Mouse (Mus musculus) embryo, embryonic 9.5 days (tissue): ENCODE results near the gene 6330409D20Rik.
A peak's percentile ranks its signal among the peaks of the same experiment; 100 is the strongest.

Source experiments
- DNase-seq: peaks from one replicate; pipeline ENCODE4 v3.0.0-alpha.2; 2017; ENCODE audit errors: extremely low spot score

The 6330409D20Rik gene

DNA sequence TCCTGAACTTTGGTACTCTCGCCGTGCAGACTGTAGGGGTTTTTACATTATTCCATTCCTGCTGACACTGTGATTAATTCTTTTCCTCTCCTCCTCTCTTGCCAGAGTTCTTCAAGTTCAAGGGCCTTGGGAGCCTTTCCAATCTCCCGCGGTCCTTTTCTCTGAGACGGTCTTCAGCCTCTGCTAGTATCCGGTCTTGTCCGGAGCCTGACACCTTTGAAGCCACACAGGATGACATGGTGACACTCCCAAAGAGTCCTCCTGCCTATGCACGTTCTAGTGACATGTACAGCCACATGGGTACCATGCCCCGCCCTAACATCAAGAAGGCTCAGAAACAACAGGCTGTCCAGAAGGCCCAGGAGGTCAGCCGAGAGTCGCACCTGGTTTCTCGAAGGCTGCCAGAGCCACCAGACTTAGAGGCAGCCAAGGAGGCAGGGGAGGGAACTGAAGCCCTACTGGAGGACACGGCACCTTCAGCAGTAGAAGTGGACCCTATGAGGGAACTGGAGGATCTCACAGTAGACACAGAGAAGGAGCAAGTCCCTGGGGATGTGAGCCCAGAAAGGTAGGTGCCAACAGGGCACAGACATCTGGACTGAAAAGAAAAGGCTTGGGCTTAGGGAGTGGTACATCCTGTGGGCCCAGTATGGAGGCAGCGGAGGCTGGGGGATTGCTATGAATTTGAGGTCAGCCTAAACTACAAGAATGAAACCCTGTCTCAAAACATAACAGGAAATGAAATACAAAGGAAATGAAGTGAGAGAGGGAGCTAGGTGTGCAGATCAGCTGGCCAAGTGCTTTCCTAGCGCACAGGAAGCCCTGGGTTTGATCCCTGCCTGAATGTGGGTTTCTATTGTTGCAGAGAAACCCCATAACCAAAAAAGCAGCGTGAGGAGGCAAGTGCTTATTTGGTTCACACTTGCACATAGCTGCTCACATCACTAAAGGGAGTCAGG is 15.7 kb downstream of the 6330409D20Rik start:
- DNase-seq, result no peak

DNA sequence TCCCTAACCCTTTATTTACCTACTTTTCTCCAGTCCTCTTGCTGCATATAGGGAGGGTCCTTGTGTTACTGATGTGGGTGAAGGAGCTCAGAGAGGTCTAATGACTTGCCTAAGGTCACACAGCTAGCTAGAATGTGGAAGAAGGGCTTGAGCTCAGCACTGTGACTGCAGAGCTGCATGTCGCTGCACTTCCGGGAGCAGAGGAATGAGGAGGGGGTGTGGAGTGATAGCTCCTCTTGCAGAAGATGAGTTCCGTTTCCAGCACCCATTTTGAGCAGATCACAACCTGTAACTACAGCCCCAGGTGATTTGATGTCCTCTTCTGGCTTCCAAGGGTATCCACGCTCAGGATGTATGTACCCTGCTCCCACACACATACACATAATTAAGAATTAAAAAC is 16.7 kb downstream of the 6330409D20Rik start:
- no peak for DNase-seq

DNA sequence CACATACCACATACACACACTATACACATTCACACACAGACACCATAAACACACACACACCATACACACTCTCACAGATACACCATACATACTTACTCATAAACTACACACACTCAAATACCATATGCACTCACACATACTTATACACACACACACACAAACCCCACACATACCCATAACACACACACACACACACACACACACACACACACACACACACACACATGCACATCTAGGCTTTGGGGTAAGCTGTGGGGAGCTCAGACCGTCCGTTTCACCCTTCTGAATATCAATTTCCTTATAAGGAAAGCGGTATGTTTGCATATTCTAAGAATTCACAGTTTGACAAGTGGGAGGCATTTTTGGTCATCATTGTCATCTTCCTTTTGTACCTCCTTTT is 18.2 kb downstream of the 6330409D20Rik start:
- DNase-seq, result no peak

DNA sequence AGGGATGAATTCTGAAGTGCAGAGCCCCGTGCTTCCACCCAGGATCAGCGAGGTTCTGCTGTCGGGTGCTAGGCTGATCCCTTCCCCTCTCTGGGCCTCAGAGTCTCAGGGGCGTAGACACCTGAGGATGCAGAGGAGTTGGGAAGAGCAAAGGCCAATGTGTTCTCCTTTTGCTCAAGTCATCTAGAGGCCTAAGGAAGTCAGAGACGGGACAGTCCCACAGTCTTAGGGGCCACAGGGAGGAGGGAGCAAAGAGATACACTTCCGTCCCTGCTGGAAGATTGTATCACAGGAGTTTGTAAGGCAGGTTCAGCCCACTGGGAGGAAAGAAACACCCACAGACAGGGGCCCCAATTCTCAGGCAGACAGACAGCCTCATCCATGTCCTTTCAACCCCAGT is 18.8 kb downstream of the 6330409D20Rik start:
- no peak for DNase-seq

DNA sequence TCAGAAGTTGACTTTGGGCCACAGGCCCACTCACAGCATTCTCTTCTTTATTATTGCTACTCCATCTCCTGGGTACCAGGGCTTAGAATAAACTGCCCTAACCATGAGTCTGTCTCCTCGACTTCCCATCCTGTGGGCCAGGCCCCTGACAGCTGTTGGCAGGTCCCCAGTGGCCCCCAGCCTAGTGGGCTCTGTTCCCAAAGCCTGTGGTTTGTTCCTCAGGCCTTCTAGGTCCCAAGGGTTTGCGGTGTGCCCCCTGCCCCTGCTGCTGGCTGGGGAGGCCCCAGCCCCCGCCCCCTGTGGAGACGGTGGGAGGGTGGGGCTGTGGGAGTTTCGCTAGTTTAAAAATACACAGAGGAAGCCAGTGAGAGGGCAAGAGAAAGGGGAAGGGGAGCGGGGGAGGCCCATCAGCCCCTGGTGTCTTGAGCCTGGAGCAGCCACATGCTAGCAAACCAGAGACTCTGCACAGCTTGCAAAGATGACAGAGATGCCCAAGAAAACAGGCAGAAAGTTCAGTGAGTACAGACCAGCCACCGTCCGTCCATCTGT is 20.1 kb downstream of the 6330409D20Rik start, which contains the start of gene Sh2d3c:
Gene Sh2d3c, plus strand, starts transcription at position 375 of the 549 bp plus-strand sequence.
- DNase-seq, result no peak

DNA sequence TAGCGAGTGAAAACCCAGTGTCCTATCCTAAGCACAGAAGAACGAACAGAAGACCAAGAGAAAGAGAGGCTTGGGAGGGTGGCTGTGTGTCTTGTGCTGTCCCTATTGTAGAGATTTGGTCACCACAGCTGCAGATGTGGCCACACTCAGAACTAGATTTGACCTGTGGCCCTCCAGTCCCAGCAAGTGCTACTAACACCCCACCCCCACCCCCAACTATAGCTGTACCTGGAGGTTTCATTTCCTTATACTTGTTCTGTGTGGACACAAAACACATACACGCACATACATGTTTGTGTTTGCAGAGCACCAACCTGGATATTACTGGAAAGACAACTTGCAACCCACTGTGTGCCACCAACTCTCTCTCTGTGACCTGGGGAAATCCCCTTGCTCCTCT is 20.8 kb downstream of the 6330409D20Rik start:
- DNase-seq, result no peak

DNA sequence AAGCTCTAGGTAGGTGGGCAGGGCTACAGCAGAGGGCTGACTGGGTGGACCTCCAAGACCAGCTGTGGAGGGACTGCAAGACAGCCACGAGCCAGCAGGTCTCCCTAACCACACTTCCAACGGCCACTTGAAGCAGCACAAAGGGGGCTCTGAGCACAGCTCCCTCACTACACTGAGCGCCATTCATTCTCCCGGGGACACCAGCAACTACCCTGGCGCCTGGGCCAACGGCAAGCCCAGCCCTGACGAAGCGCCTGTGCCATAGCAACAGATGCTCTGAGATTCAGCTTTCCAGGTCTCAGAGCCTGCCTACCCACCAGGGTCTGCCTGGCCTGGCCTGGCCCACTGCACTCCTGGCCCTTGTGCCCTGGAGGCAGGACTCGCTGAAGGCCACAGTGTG is 22.1 kb downstream of the 6330409D20Rik start:
- no peak for DNase-seq

DNA sequence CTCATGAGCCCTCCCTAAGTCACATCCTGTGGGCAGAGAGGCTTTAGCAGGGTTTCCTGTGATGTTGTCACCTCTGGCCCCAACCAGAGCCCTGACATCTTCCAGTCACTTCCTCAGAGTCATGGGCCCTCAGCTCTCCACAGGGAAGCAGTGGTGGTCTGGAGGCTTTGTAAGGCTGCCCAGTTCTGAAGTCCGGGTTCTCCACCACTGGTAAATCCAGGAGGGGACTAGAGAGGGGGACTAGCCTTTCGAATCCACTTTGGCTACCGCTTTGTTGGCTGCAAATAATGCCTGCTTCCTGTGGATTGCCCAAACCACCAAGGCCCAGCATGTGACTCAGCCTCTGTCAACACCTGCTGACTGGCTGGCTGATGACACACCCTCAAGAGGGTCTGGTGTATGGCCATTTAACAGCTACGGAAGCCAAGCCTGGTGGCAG is 25.8 kb downstream of the 6330409D20Rik start:
- DNase-seq, result no peak

DNA sequence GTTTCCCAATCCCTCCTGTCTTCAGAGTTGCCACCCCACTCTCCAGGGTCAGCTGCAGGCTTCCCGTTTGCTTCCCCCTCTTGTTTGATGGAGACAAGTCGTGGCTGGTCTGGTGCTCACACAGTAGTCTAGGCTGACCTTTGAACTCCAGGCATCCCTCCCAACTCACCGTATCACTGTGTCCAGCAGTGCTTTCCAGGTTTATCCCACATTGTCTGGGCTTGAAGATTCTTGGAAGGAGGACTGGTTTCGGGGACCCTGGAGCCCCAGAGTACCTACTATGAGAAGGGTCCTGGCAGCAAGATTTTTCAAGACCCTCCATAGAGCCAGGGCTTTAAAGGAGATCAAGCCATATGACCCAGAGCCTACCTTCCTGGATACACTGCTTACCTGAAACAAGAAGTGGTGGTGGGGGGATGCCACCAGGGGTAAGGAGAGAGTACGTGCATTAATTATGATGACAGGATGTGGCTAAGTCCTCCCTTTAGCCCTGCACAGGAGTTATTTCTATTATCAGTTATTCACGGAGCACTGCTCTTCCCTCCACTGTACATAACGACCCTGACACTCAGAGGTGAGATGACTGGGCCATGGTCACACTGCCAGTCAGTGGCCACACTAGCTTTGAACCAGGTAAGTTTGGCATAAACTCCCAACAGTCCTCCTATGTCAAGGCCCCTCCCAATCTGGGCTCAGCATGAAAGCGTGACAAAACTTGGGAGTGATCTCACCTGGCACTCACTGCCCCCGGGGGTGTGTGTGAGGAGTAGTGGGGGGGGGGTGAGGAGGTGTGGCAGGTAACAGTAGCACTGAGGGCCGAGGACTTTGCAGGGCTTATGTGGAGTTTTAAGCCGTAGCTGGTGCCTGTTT is 26.5 kb downstream of the 6330409D20Rik start:
- DNase-seq, result no peak

DNA sequence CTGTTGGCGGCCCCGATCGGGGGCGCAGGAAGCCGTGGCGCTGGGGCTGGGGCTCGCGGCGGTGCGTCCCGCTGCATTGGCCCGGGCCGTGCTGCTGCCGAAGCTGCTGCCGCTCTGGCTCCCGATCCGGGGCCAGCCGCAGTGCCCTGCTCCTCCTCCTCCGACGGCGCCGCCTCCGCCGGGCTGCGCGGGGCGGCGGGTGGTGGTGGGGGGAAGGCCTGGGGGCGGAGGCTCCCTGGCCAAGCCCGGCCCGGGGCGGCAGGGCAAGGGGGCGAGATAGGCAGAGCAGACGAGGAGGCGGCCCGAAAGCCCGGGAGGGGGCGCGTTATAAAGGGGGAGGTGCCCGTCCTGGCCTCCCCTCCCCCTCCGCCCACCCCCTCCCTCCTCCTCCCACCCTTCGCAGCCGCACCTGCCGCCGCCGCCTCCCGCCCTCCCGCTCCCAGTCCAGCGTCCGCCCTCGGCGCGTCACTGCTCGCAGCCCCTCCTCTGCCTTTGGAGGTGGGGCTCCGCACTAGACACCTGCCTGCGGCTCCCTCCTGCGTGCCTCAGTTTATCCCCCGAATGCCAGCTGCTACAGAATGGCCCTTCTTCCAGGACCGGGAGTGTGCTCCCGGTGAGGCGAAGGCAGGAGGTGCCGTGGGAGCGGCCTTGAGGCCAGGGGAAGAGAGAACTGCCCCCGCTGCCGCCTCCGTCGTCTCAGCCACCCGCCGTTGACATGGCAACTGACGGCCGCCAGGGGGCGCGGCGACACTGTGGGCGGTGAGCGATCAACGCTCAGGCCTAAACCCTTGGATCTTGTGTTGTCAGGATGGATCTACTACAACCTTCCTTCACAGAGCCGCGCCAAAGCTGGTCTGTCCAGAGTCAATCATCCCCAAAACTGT is 27.6 kb downstream of the 6330409D20Rik start, which contains the start of gene Cdk9:
Gene Cdk9, minus strand, starts transcription at position 143 of the 884 bp plus-strand sequence.
- peak; percentile 94 for DNase-seq

DNA sequence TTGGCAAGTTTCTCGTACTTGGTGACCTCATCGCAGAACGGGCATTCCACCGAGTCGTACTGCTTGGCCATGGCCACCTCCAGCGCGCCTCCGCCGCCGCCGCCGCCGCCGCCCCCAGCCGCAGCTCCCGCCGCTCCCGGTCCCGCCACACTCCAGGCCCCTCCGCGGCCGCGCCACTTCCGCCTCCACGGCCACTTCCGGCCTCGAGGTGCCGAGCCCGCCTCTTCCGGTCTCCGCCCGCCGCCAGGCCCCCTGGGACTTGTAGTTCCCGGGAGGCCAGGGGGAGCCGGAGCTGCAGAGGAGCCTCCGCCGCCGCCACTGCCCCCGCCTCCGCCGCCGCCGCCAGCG is 28.3 kb downstream of the 6330409D20Rik start:
- DNase-seq, result peak; percentile 95

DNA sequence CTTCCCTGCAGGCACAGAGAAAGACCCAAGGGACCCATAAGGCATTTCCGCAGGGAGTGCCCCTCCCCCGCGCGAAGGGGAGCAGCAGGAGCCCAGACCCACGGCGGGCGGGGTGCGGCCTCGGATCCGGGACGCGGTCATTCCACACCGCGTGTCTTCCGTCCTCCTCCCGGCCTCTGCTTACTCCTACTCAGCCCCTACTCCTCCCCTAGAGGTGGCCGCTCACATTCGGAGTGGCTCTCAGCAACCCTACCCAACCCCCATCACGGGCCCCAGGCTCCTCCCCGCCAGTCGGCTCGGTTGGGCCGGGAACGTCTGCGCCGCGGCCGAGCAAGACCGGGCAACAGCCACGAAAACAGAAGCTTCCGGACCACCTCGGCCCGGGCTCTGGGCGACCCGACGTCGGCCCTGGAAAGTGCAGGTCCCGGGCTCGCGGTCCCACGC is 28.7 kb downstream of the 6330409D20Rik start:
- peak; percentile 72 for DNase-seq

DNA sequence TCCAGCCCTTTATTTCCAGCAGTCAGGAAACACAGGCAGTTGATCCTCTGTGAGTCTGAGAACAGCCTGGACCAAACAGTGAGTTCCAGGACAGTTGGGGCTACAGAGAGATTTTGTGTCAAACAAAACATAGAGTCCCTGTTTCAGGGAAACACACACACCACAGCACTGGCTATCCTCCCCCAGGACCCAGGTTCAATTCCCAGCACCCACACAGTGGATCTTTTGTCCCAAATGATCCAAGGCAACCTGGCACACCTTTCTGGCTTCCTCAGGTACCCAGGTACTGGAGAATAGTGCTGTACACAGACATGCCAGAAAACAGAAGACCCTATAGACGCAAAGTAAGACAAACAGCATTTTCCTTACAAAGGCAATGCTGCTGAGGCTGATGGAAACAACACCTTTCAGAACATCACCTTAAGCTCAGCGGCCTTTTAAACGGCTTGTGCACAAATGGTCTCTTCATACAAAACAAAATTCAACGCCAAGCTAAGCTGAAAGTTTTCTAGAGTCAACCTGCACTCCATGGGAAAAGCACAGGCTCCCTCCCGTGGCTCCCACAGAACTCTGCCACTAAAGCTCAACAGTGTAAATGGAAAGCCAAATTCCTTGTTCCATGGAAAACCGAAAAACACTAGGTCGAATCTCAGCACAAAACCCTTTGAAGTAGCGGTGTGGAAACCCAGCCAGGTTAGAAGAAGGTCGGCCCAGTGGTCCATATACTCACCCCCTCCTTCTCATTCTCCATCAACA is 29.3 kb downstream of the 6330409D20Rik start:
- DNase-seq, result no peak

DNA sequence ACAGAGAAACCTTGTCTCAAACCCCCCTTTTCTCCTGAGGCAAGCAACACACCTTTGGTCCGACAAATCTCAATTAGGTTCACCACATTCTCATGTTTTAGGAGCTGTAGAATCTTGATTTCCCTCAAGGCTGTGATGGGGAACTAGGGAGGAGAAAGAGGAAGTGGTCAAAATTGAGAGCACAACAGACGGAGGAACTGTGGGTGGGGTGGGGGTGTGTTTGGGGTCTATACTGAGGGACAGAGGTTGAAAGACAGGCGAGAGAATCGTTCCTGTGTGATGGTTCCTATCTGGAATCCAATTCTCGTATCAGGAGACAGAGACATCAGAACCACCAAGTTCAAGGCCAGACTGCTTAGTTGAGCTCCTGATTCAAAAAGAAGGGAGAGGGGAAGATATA is 30.4 kb downstream of the 6330409D20Rik start:
- no peak for DNase-seq

DNA sequence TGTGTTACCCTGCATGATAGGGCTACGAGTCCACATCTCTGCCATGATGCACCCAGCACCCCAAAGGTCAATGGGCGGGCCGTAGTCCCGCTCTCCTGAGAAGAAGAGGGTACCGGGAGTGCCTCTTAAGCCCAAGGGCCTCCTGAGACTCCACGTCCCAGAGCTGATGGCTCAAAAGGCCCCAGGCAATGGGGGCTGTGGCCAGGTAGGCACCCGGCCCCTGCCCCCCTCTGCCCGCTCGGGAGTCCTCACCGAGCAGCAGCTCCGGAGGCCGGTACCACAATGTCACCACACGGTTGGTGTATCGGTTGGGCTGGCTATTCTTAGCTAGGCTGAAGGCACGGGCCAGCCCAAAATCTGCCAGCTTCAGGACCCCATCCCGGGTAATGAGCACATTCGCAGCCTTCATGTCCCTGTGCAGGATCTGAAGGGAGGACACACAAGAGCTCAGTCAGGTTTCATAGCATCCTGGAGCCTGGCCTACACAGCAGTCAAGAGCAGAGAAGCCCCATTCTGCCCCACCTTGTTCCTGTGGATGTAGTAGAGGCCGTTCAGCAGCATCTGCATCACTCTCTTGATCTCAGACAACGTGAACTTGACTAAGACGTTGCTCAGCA is 31.2 kb downstream of the 6330409D20Rik start:
- DNase-seq, result no peak

DNA sequence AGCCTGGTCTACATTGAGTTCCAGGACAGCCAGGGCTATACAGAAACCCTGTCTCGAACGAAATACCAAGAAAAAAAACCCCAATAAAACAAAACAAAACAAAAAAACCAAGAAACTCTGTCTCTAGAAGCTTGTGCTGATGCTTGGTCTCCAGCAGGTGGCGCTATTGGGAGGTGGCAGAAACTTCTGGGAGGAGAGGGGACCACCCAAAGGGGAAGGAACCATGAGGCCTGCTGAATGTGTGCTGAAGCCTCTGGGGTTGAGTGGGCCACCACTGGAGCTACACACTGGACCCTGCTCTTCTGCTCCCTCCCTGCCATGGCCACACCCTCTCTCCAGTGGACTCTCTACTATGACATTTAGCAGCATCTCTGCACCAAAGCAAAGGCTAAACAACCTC is 32.2 kb downstream of the 6330409D20Rik start:
- DNase-seq, result peak; percentile 72

DNA sequence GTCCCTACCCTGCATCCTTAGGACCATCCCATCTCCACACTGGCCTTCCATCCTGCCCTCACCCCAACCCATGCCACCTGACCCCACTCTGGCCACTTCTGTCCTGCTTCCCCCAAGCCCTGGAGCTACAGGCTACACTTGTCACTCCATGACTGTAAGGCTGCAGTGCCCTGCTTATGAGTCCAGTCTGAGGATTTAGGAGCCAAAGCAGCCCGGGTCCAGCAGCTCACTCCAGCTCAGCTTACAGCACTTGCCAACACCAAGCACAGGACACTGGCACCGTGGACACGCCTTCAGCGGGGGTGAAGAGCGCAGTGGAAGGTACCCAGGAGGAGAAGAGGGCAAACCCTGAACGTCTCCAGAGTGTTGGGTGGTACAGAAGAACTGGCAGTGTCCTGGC is 33.8 kb downstream of the 6330409D20Rik start:
- DNase-seq, result no peak

DNA sequence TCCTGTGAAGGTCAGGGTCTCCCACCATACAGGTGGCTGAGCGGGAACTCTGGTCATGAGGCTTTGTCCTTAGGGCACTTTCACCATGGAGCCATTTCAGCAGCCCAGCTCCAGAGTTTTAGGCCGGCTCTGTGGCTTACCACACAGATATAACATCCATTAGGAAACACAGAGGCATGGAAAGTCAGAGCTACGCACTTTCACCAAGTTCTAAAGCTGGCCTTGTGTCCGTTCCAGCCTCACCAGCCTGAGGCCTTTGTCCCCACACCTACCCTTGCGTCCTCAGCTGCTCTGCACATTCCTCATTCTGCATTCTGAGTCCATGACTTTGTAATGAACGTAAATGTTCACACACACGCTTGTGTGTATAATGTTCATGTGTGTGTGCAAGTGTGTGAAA is 35.8 kb downstream of the 6330409D20Rik start:
- no peak for DNase-seq

DNA sequence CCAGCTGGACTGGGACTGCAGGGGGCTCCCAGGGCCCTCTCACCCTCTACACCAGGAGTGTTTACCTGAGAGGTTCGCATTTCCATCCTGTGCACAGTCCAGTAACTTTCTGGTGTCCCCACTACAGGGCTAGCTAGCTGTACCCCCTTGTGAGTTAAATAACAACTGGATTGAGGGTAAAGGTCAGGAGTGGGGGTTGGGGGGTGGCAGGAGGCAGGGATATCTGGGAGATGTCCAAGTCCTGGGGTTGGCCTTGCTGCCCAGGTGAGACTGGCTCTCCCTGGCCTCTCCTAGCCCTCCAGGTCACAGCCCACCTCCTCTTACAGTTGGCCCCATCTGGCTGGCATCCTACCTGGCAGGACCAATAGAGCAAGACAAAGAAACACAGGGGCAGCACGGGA is 36.8 kb downstream of the 6330409D20Rik start, which contains the start of gene Fpgs:
Gene Fpgs, minus strand, starts transcription at position 125 of the 401 bp plus-strand sequence.
- no peak for DNase-seq

DNA sequence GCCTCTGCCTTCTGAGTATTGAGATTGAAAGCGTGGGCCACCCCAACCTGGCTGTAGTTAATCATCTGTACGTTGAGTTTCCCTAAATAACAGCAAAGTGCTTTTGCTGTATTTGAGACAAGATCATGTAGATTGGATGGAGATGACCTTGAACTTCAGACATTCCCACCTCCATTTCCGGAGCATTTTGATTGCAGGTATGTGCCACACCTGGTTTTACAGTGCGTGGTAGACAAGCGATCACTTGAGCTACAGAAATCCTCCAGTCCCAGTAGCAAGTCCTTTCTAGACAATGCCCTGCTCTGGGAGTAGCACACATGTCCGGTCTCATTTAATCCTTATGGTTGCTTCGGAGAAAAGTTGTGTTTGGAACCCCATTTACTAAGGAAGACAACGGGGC is 37.8 kb downstream of the 6330409D20Rik start:
- DNase-seq, result no peak
